Mouse (Mus musculus) forebrain, embryonic 16.5 days (tissue): Measurements from ENCODE around the gene Itsn1. TPM values are rescaled to one million over a fixed set of nuclear protein-coding genes. Genes with fewer than 3 reads are reported as not detected.

Experiments
- ATAC-seq: fragments of 200-750 bp; cut with Nextera tagmentation; 2 replicates; pipeline ENCODE4 v1.8.0; 2017; ENCODE audit warnings: mild to moderate bottlenecking, moderate library complexity
- H3K27ac ChIP-seq: fragments of 300-500 bp; sonication (generic); 2 replicates; pipeline ENCODE4 v1.5.1; 2014; ENCODE audit warnings: low read length, control low read depth
- H3K27me3 ChIP-seq: fragments of 300-500 bp; sonication (generic); replicated peaks from 2 replicates; pipeline ENCODE4 v1.6.1; 2014; ENCODE audit warnings: low read length; ENCODE audit not compliant: control insufficient read depth, insufficient read depth
- H3K36me3 ChIP-seq: fragments of 300-500 bp; sonication (generic); 2 replicates; pipeline ENCODE4 v1.6.1; 2014; ENCODE audit not compliant: control insufficient read depth, insufficient read depth
- H3K4me1 ChIP-seq: fragments of 300-500 bp; sonication (generic); replicated peaks from 2 replicates; pipeline ENCODE4 v1.6.1; 2014; ENCODE audit warnings: low read length; ENCODE audit not compliant: control insufficient read depth, insufficient read depth
- H3K4me2 ChIP-seq: fragments of 300-500 bp; sonication (generic); 2 replicates; pipeline ENCODE4 v1.6.1; 2014; ENCODE audit warnings: mild to moderate bottlenecking, low read length, control low read depth
- H3K4me3 ChIP-seq: fragments of 300-500 bp; sonication (generic); replicated peaks from 2 replicates; pipeline ENCODE4 v1.5.1; 2014; ENCODE audit warnings: mild to moderate bottlenecking, low read length, control low read depth
- H3K9ac ChIP-seq: fragments of 300-500 bp; sonication (generic); replicated peaks from 2 replicates; pipeline ENCODE4 v1.6.1; 2014; ENCODE audit warnings: low read depth, low read length, control low read depth
- H3K9me3 ChIP-seq: fragments of 300-500 bp; sonication (generic); 2 replicates; pipeline ENCODE4 v1.6.1; 2016; ENCODE audit warnings: low read length; ENCODE audit not compliant: control insufficient read depth
- WGBS: fragments of 180-500 bp; shearing (Covaris S2); extraction: QIAGEN DNeasy Blood & Tissue Kit; methylation state at CpG from one replicate; pipeline ENCODE4 v1.1.7; 2014; 5-methylcytosine and 5-hydroxymethylcytosine counted together
- polyA plus RNA-seq: library from polyadenylated mRNA; unstranded; fragments of >200 nt; fragmentation: Nextera tagmentation; extraction: Ambion mirVana; gene quantifications from 2 replicates; pipeline ENCODE4 v1.2.1, GENCODE M21; 2015

Gene Itsn1
- polyA plus RNA-seq, 1 experiment from 2014 or later, result 86.3 TPM

GRCm38 (mm10) chr16:91695108-91695755, 33.8 kb upstream of the Itsn1 start:
- H3K36me3 ChIP-seq, result peaks cover 14% of the 10 kb centered on the region
- no peak overlapping the region for H3K4me3 ChIP-seq
- H3K27ac ChIP-seq, result no peak overlapping the region
- H3K9me3 ChIP-seq, result no peaks in the 10 kb centered on the region
- no peaks in the 10 kb centered on the region for H3K27me3 ChIP-seq
- H3K4me2 ChIP-seq, result no peak overlapping the region
- H3K4me1 ChIP-seq, result no peaks in the 10 kb centered on the region
- WGBS, result 79% methylated on average over 8 of the region's 8 CpGs
- no peak overlapping the region for H3K9ac ChIP-seq
- ATAC-seq, result no peak

- Histone ChIP-seq H3K27me3 (no peaks in the 10 kb centered on the region), H3K27ac (no peak overlapping the region), H3K9me3 (no peaks in the 10 kb centered on the region), H3K4me1 (no peaks in the 10 kb centered on the region), H3K36me3 (peaks cover 20% of the 10 kb centered on the region), H3K9ac (no peak overlapping the region), H3K4me2 (no peak overlapping the region), H3K4me3 (no peak overlapping the region)
- WGBS, result 91% methylated on average over 1 of the region's 1 CpGs
- no peak for ATAC-seq
These were observed 30.1 kb upstream of the Itsn1 start for GRCm38 (mm10) chr16:91698995-91699394.

GRCm38 (mm10) chr16:91701908-91702307, 27.2 kb upstream of the Itsn1 start:
- Histone ChIP-seq H3K9me3 (no peaks in the 10 kb centered on the region), H3K4me3 (no peak overlapping the region), H3K27me3 (no peaks in the 10 kb centered on the region), H3K27ac (no peak overlapping the region), H3K36me3 (peaks cover 26% of the 10 kb centered on the region), H3K4me1 (no peaks in the 10 kb centered on the region), H3K9ac (no peak overlapping the region), H3K4me2 (no peak overlapping the region)
- no peak for ATAC-seq
- 92% methylated on average over 13 of the region's 13 CpGs for WGBS

- Histone ChIP-seq H3K9ac (no peak overlapping the region), H3K4me2 (no peak overlapping the region), H3K27ac (no peak overlapping the region), H3K27me3 (no peaks in the 10 kb centered on the region), H3K4me1 (no peaks in the 10 kb centered on the region), H3K4me3 (no peak overlapping the region), H3K9me3 (no peaks in the 10 kb centered on the region), H3K36me3 (peaks cover 26% of the 10 kb centered on the region)
- 50% methylated on average over 3 of the region's 3 CpGs for WGBS
- no peak for ATAC-seq
These were observed 26.3 kb upstream of the Itsn1 start for GRCm38 (mm10) chr16:91702771-91703188.

GRCm38 (mm10) chr16:91704603-91705340, 24.3 kb upstream of the Itsn1 start:
- Histone ChIP-seq H3K9ac (no peak overlapping the region), H3K4me3 (no peak overlapping the region), H3K4me1 (no peaks in the 10 kb centered on the region), H3K9me3 (no peaks in the 10 kb centered on the region), H3K27me3 (no peaks in the 10 kb centered on the region), H3K36me3 (peaks cover 27% of the 10 kb centered on the region), H3K27ac (no peak overlapping the region), H3K4me2 (no peak overlapping the region)
- 84% methylated on average over 14 of the region's 14 CpGs for WGBS
- ATAC-seq, result no peak

- Histone ChIP-seq H3K36me3 (peaks cover 18% of the 10 kb centered on the region), H3K4me1 (no peaks in the 10 kb centered on the region), H3K27me3 (no peaks in the 10 kb centered on the region), H3K9ac (no peak overlapping the region), H3K27ac (no peak overlapping the region), H3K9me3 (no peaks in the 10 kb centered on the region), H3K4me3 (no peak overlapping the region), H3K4me2 (no peak overlapping the region)
- ATAC-seq, result no peak
- WGBS, result 90% methylated on average over 7 of the region's 7 CpGs
These were observed 18.8 kb upstream of the Itsn1 start for GRCm38 (mm10) chr16:91710241-91710640.

GRCm38 (mm10) chr16:91716927-91717349, 12.1 kb upstream of the Itsn1 start:
- no peak overlapping the region for H3K9ac ChIP-seq
- WGBS, result 82% methylated on average over 11 of the region's 11 CpGs
- no peaks in the 10 kb centered on the region for H3K9me3 ChIP-seq
- peaks cover 4% of the 10 kb centered on the region; the same call in 1 of the 2 replicates for H3K36me3 ChIP-seq
- H3K4me1 ChIP-seq, result no peaks in the 10 kb centered on the region
- no peak overlapping the region for H3K4me3 ChIP-seq
- ATAC-seq, result no peak
- no peak overlapping the region for H3K4me2 ChIP-seq
- H3K27me3 ChIP-seq, result no peaks in the 10 kb centered on the region
- H3K27ac ChIP-seq, result no peak overlapping the region

- Histone ChIP-seq H3K4me3 (no peak overlapping the region), H3K4me2 (no peak overlapping the region), H3K36me3 (peaks cover 4% of the 10 kb centered on the region; the same call in 1 of the 2 replicates), H3K27me3 (no peaks in the 10 kb centered on the region), H3K4me1 (no peaks in the 10 kb centered on the region), H3K9me3 (no peaks in the 10 kb centered on the region), H3K9ac (no peak overlapping the region), H3K27ac (no peak overlapping the region)
- WGBS, result 94% methylated on average over 4 of the region's 4 CpGs
- no peak for ATAC-seq
These were observed 11.7 kb upstream of the Itsn1 start for GRCm38 (mm10) chr16:91717399-91717798.

- H3K9me3 ChIP-seq, result no peaks in the 10 kb centered on the region
- no peak overlapping the region for H3K4me2 ChIP-seq
- peaks cover 17% of the 10 kb centered on the region for H3K4me1 ChIP-seq
- H3K27ac ChIP-seq, result no peak overlapping the region
- no peaks in the 10 kb centered on the region for H3K27me3 ChIP-seq
- H3K36me3 ChIP-seq, result no peaks in the 10 kb centered on the region
- H3K4me3 ChIP-seq, result no peak overlapping the region
- H3K9ac ChIP-seq, result no peak overlapping the region
- 42% methylated on average over 3 of the region's 3 CpGs for WGBS
- ATAC-seq, result no peak
These were observed 4.8 kb upstream of the Itsn1 start for GRCm38 (mm10) chr16:91724247-91724646.
